ENCODE assay signal across 9 mouse cellular contexts in the genomic region with DNA sequence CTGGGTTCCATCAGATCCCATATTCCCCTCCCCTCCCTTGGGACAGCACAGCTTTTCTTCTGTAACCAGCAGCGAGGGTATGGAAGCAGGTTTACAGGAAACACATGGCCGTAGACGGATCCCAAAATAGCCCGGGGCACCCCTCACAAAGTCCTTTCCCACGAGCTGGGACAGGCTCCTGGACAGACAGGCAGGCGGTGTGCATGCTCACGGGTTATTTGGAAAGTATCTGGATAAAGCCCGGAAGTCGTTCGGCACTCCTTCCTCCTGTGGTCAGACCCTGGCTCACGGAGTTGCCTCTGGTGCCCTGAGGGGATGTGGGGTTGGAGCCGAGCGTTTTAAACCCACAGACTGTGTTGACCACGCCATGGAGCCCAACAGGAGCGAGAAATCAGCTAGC. TPM values are rescaled to one million over a fixed set of nuclear protein-coding genes. Genes with fewer than 3 reads are reported as not detected.
A peak's percentile ranks its signal among the peaks of the same experiment; 100 is the strongest.
DNase-seq lines count a peak whose midpoint lies in the region.
"Had no signal": no experiment of that assay in that cellular context is flagged by ENCODE, and none has a peak within 500 bp of the region (broad histone marks: within the 10 kb centered on the region; RNA-seq: fewer than 3 reads in every experiment).

No protein-coding gene starts in this region.

- H3K9me3 ChIP-seq in heart, embryonic 10.5 days, result no peaks in the 10 kb centered on the region

- H3K36me3 ChIP-seq in heart, embryonic 10.5 days, result peaks cover 55% of the 10 kb centered on the region

- H3K4me3 ChIP-seq in heart, embryonic 10.5 days, result no peak overlapping the region

- WGBS in heart, embryonic 10.5 days, result 37% methylated on average over 15 of the region's 15 CpGs

- DNase-seq in adrenal gland, postnatal 36 days, result peak; percentile 36 to 50
- no peak for DNase-seq in adrenal gland, adult 18-20 months (ENCODE audit: low spot score in 2 of 2)
- peak; percentile 69 for DNase-seq in 3134 (ENCODE audit: extremely low read depth, insufficient read length, low spot score)
- no peak for DNase-seq in heart, embryonic 10.5 days (ENCODE audit: low spot score)
- peak; percentile 57 for DNase-seq in kidney, postnatal 10 days
- no peak for DNase-seq in layer of hippocampus, adult 8-10 months (ENCODE audit: low spot score in 2 of 2)
- no peak for DNase-seq in thymus, postnatal 4 days
- DNase-seq in cerebellum, adult 11-12 months, result no peak
- DNase-seq: B cell, adult 2 months had no signal

- peak overlapping the region; percentile 75 for H3K27ac ChIP-seq in heart, embryonic 10.5 days

- no peaks in the 10 kb centered on the region for H3K27me3 ChIP-seq in heart, embryonic 10.5 days (ENCODE audit: insufficient read depth, poor library complexity, severe bottlenecking)

- H3K4me1 ChIP-seq in heart, embryonic 10.5 days, result peaks cover 45% of the 10 kb centered on the region

RNA-seq across cellular contexts. Expression of gene Epha2, which starts 24.6 kb away (rescaled TPM):
- 10 to 100 TPM; 14.4 to 23.6 TPM for total RNA-seq in adrenal gland, postnatal 36 days (2021)
- total RNA-seq in adrenal gland, adult 18-20 months (2021), result 10 to 100 TPM; 12.0 to 18.1 TPM
- polyA plus RNA-seq in heart, embryonic 10.5 days (2016; fragmentation: Nextera tagmentation; extraction: Ambion mirVana), result 5.2 and 6.3 TPM in 2 replicates
- 1 to 10 TPM; 1.3 to 2.7 (median 2.2) TPM for total RNA-seq in layer of hippocampus, adult 8-10 months (2022)

RNA-seq across cellular contexts. Expression of gene Fam131c, which starts 42.4 kb away (rescaled TPM):
- 1 to 10 TPM; 1.8 to 2.7 TPM for total RNA-seq in adrenal gland, postnatal 36 days (2021)
- 1 to 10 TPM; 1.3 to 2.4 TPM for total RNA-seq in adrenal gland, adult 18-20 months (2021)
- polyA plus RNA-seq in heart, embryonic 10.5 days (2016; fragmentation: Nextera tagmentation; extraction: Ambion mirVana), result 0.62 and 1.2 TPM in 2 replicates
- total RNA-seq in layer of hippocampus, adult 8-10 months (2022), result 1 to 10 TPM; 2.4 to 3.6 (median 2.8) TPM

Comparison
In these comparisons a context has a peak if more than half of its experiments do, and no peak if none do; other contexts are left out.
1. DNase-seq: peak in adrenal gland, postnatal 36 days (2 of 2), 3134 (single experiment) and kidney, postnatal 10 days (single experiment); none in adrenal gland, adult 18-20 months (0 of 2), heart, embryonic 10.5 days (single experiment), layer of hippocampus, adult 8-10 months (0 of 2), thymus, postnatal 4 days (single experiment) and cerebellum, adult 11-12 months (single experiment).